Mouse (Mus musculus) monocyte, adult 59 days (primary cell): ENCODE results near the gene Col8a1. TPM values are rescaled to one million over a fixed set of nuclear protein-coding genes. Genes with fewer than 3 reads are reported as not detected.

Experiments used
- total RNA-seq, 2 experiments: library from RNA; stranded (reverse); gene quantifications; one replicate each; pipeline ENCODE4 v1.2.4; 2023

The Col8a1 gene
- not detected for total RNA-seq

GRCm38 (mm10) chr16:57754526-57755125, at the start of gene Col8a1:
Gene Col8a1 (minus strand): TSS chr16:57754737.

GRCm38 (mm10) chr16:57606444-57607227, 147.9 kb downstream of the Col8a1 start, which contains the start of gene Cmss1:
Gene Cmss1 (minus strand): TSS chr16:57606864.

Other genes with a start within 250 kb of the Col8a1 start
- 1 to 10 TPM; 1.8 to 6.5 TPM for gene Cmss1, start 147.9 kb downstream of the Col8a1 start, total RNA-seq